Mouse (Mus musculus): ENCODE results near the gene Msh3. TPM values are rescaled to one million over a fixed set of nuclear protein-coding genes. Genes with fewer than 3 reads are reported as not detected.
"Not testable (repeated sequence)": the region's sequence is repeated elsewhere in the genome, so short reads cannot be mapped to it uniquely, and the experiment has no call there.

Msh3 gene
- 19.0 TPM for polyA plus RNA-seq (2021)

- DNase-seq (ENCODE audit: low read depth, low spot score), result peak; percentile 77
- H3K27me3 ChIP-seq, result no peaks in the 10 kb centered on the region
- TF ChIP-seq CTCF (IDR thresholded peaks at IDR 0.05), result peak; percentile 98
- POLR2A ChIA-PET, result no interaction called here
- in situ Hi-C loops (cut with MboI; ENCODE audit: low pct_unique_long_range_greater_than_20kb), result loop anchor here (25.0 kb wide), 1 partner anchor 383 kb away; no protein-coding TSS in a partner anchor
- ATAC-seq, result peak; percentile 92
- CTCF ChIA-PET, result interaction anchor here (0.6 to 1.4 kb wide), 10 partner anchors 9 to 449 kb away, joined by 3 to 5 read pairs (median 3); no protein-coding TSS in a partner anchor
These were observed at the start of gene Msh3, which contains the start of gene Dhfr for GRCm38 (mm10) chr13:92354456-92355271. Gene Msh3, minus strand, starts transcription at chr13:92355003. Gene Dhfr, plus strand, starts transcription at chr13:92354726.

DNA sequence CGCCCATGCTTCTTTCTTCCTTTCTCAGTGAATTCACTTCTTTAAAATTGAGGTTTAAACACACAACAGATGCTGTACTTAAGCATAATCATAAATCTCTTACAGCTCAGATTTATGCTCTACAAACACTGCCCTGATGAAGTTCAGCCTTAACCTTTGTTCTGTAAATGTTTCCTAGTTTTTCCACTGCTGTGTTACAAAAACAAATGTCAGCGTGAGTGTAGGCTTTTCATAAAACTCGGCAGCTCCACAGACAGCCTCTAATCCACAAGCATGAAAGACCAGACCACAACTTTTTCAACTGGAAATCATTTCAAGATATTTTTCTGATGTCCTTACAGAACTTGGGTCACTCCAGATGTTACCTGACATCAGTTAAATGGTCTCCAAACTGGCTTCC is 48.7 kb upstream of the Msh3 start:
- POLR2A ChIA-PET, result no interaction called here
- ATAC-seq (no peak), DNase-seq (ENCODE audit: low read depth, low spot score) (no peak)
- in situ Hi-C loops (cut with MboI; ENCODE audit: low pct_unique_long_range_greater_than_20kb), result no loop called here
- CTCF ChIA-PET, result interaction anchor here (1.9 kb wide), 1 partner anchor 8 kb away, joined by 5 read pairs; no protein-coding TSS in a partner anchor
- no peak for TF ChIP-seq CTCF (IDR thresholded peaks at IDR 0.05)
- H3K27me3 ChIP-seq, result peaks cover 6% of the 10 kb centered on the region

- ChIA-PET CTCF (interaction anchor here (0.8 to 1.9 kb wide), 3 partner anchors 10 to 44 kb away, joined by 3 to 5 read pairs (median 4); no protein-coding TSS in a partner anchor), POLR2A (interaction anchor here (0.6 kb wide), 1 partner anchor 1301 kb away, joined by 3 read pairs; no protein-coding TSS in a partner anchor)
- ATAC-seq (peak; percentile 92), DNase-seq (ENCODE audit: low read depth, low spot score) (no peak)
- peaks cover 6% of the 10 kb centered on the region for H3K27me3 ChIP-seq
- in situ Hi-C loops (cut with MboI; ENCODE audit: low pct_unique_long_range_greater_than_20kb), result no loop called here
- peak; percentile 29 for TF ChIP-seq CTCF (IDR thresholded peaks at IDR 0.05)
These were observed 47.3 kb upstream of the Msh3 start for GRCm38 (mm10) chr13:92402063-92402462.

DNA sequence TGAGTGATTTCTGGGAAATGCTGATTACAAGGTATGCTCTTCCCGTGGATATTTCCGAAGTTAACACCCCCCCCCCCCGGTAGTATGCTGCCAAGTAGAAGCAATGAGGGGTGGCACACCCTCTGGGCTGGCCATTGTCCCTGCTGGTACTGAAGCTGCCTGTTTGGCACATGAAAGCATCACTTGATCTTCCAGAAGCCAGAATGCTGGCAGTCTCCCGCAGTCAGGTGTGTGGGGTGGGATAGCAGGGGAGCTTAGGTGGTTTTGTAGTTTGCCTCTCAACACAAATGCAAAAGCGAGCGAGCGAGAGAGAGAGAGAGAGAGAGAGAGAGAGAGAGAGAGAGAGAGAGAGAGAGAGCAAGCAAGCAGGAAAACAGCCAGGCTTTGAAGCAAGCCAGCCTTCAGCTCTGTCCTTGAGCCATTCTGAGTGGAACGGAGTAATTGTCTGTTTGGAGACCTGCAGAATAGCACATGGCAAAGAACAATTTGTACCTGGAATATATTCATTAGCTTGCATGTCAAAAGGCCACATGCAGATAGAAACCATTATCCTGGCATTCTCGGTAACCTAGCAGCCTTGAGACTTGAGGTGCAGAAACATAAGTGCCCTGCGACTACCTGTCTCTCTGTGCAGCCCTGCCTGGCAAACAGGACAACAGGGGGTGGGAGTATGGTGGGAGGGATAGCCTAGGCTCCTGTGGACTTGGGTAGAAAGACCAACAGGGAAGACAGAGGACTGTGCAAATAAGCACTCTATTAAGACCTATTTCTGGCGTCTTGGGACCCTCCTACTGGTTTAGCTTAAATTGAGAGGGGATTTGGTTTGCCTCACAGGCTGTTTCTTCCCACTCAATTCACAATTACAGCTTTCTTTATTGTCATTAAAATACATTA is 43.9 kb upstream of the Msh3 start:
- ATAC-seq (no peak), DNase-seq (ENCODE audit: low read depth, low spot score) (no peak)
- POLR2A ChIA-PET, result interaction anchor here (1.1 kb wide), 1 partner anchor 10 kb away, joined by 4 read pairs; no protein-coding TSS in a partner anchor
- H3K27me3 ChIP-seq, result peaks cover 4% of the 10 kb centered on the region
- TF ChIP-seq CTCF (IDR thresholded peaks at IDR 0.05), result no peak
- in situ Hi-C loops (cut with MboI; ENCODE audit: low pct_unique_long_range_greater_than_20kb), result no loop called here
- CTCF ChIA-PET, result no interaction called here

GRCm38 (mm10) chr13:92393047-92393661 is 38.4 kb upstream of the Msh3 start:
- DNase-seq (ENCODE audit: low read depth, low spot score) (no peak), ATAC-seq (no peak)
- POLR2A ChIA-PET, result no interaction called here
- in situ Hi-C loops (cut with MboI; ENCODE audit: low pct_unique_long_range_greater_than_20kb), result no loop called here
- no peak for TF ChIP-seq CTCF (IDR thresholded peaks at IDR 0.05)
- peaks cover 4% of the 10 kb centered on the region for H3K27me3 ChIP-seq
- CTCF ChIA-PET, result no interaction called here

- no peak for ATAC-seq
- in situ Hi-C loops (cut with MboI; ENCODE audit: low pct_unique_long_range_greater_than_20kb), result no loop called here
- POLR2A ChIA-PET, result no interaction called here
- no peak for TF ChIP-seq CTCF (IDR thresholded peaks at IDR 0.05)
- H3K27me3 ChIP-seq, result no peaks in the 10 kb centered on the region
- CTCF ChIA-PET, result no interaction called here
- no peak for DNase-seq (ENCODE audit: low read depth, low spot score)
These were observed 32.6 kb upstream of the Msh3 start for GRCm38 (mm10) chr13:92387367-92387766.

DNA sequence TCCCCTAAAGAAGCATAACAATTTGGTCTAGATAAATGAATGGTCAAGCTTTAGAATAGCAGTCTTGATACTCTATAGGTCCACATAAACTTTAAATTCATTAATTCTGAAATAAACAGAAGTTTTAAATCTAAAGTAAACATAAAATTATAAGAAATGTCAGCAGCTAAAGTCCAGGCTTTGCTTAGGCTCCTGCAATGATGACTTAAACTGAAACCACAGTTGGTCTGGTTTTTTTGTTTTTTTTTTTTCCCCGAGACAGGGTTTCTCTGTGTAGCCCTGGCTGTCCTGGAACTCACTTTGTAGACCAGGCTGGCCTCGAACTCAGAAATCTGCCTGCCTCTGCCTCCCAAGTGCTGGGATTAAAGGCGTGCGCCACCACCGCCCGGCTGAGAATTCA is 16.7 kb upstream of the Msh3 start:
- not testable (repeated sequence) for ATAC-seq

GRCm38 (mm10) chr13:92370811-92371210 is 16.0 kb upstream of the Msh3 start:
- CTCF ChIA-PET, result interaction anchor here (1.3 to 1.6 kb wide), 3 partner anchors 11 to 463 kb away, joined by 3 to 6 read pairs (median 3); no protein-coding TSS in a partner anchor
- in situ Hi-C loops (cut with MboI; ENCODE audit: low pct_unique_long_range_greater_than_20kb), result loop anchor here (25.0 kb wide), 1 partner anchor 366 kb away; no protein-coding TSS in a partner anchor
- no peaks in the 10 kb centered on the region for H3K27me3 ChIP-seq
- no peak for DNase-seq (ENCODE audit: low read depth, low spot score)
- no peak for TF ChIP-seq CTCF (IDR thresholded peaks at IDR 0.05)
- no peak for ATAC-seq
- POLR2A ChIA-PET, result no interaction called here

More for the DNA sequence above, 16.7 kb upstream of the Msh3 start:
- in situ Hi-C loops (cut with MboI; ENCODE audit: low pct_unique_long_range_greater_than_20kb), result loop anchor here (25.0 kb wide), 1 partner anchor 366 kb away; no protein-coding TSS in a partner anchor
- H3K27me3 ChIP-seq; POLR2A ChIA-PET; DNase-seq (ENCODE audit: low read depth, low spot score): not testable (repeated sequence)
- CTCF ChIA-PET, result interaction anchor here (0.9 to 1.3 kb wide), 2 partner anchors 12 to 18 kb away, joined by 3 read pairs; no protein-coding TSS in a partner anchor

GRCm38 (mm10) chr13:92365312-92365711 is 10.5 kb upstream of the Msh3 start:
- no peak for ATAC-seq
- in situ Hi-C loops (cut with MboI; ENCODE audit: low pct_unique_long_range_greater_than_20kb), result loop anchor here (25.0 kb wide), 1 partner anchor 372 kb away; no protein-coding TSS in a partner anchor
- no peak for TF ChIP-seq CTCF (IDR thresholded peaks at IDR 0.05)
- no peaks in the 10 kb centered on the region for H3K27me3 ChIP-seq
- ChIA-PET POLR2A (no interaction called here), CTCF (interaction anchor here (1.3 kb wide), 1 partner anchor 10 kb away, joined by 3 read pairs; the partner anchor contains the start of genes Dhfr and Msh3)
- no peak for DNase-seq (ENCODE audit: low read depth, low spot score)

- in situ Hi-C loops (cut with MboI; ENCODE audit: low pct_unique_long_range_greater_than_20kb), result loop anchor here (5.0 to 25.0 kb wide), 2 partner anchors 121 to 376 kb away; partner anchors contain the start of gene Fam151b
- DNase-seq (ENCODE audit: low read depth, low spot score) (no peak), ATAC-seq (no peak)
- TF ChIP-seq CTCF (IDR thresholded peaks at IDR 0.05), result no peak
- POLR2A ChIA-PET, result no interaction called here
- CTCF ChIA-PET, result interaction anchor here (1.7 kb wide), 1 partner anchor 22 kb away, joined by 3 read pairs; no protein-coding TSS in a partner anchor
- no peaks in the 10 kb centered on the region for H3K27me3 ChIP-seq
These were observed 6.8 kb upstream of the Msh3 start for GRCm38 (mm10) chr13:92361609-92362008.

All from Patski (cell line).